Mouse (Mus musculus) hindbrain, postnatal 0 days (tissue): Measurements from ENCODE around the gene Hoxb8. TPM values are rescaled to one million over a fixed set of nuclear protein-coding genes. Genes with fewer than 3 reads are reported as not detected.

Experiments used
- ATAC-seq: fragments of 200-750 bp; cut with Nextera tagmentation; 2 replicates; pipeline ENCODE4 v1.8.0; 2017; ENCODE audit warnings: mild to moderate bottlenecking, moderate TSS enrichment, moderate library complexity
- DNase-seq: peaks from one replicate; pipeline ENCODE4 v3.0.0-alpha.2; 2015; ENCODE audit warnings: low spot score
- H3K27ac ChIP-seq: fragments of 300-500 bp; sonication (generic); 2 replicates; pipeline ENCODE4 v1.5.1; 2014; ENCODE audit warnings: mild to moderate bottlenecking
- H3K27me3 ChIP-seq: fragments of 300-500 bp; sonication (generic); 2 replicates; pipeline ENCODE4 v1.6.1; 2014; ENCODE audit warnings: low read length, mixed read lengths; ENCODE audit not compliant: insufficient read depth
- H3K36me3 ChIP-seq: fragments of 300-500 bp; sonication (generic); 2 replicates; pipeline ENCODE4 v1.6.1; 2014; ENCODE audit warnings: low read length, mixed read lengths; ENCODE audit not compliant: insufficient read depth
- H3K4me1 ChIP-seq: fragments of 300-500 bp; sonication (generic); 2 replicates; pipeline ENCODE4 v1.6.1; 2014; ENCODE audit warnings: antibody characterized with exemption, low read length, mixed read lengths; ENCODE audit not compliant: insufficient read depth
- H3K4me2 ChIP-seq: fragments of 300-500 bp; sonication (generic); 2 replicates; pipeline ENCODE4 v1.6.1; 2014; ENCODE audit warnings: low read depth, mild to moderate bottlenecking, low read length, moderate library complexity, mixed read lengths
- H3K4me3 ChIP-seq: fragments of 300-500 bp; sonication (generic); 2 replicates; pipeline ENCODE4 v1.5.1; 2014; ENCODE audit warnings: low read length
- H3K9ac ChIP-seq: fragments of 300-500 bp; sonication (generic); replicated peaks from 2 replicates; pipeline ENCODE4 v1.6.1; 2014; ENCODE audit warnings: mild to moderate bottlenecking, low read length, moderate library complexity, mixed read lengths
- H3K9me3 ChIP-seq: fragments of 300-500 bp; sonication (generic); 2 replicates; pipeline ENCODE4 v1.6.1; 2016; ENCODE audit warnings: low read length, mixed read lengths
- CTCF ChIP-seq: IDR thresholded peaks from 2 replicates; pipeline ENCODE4 v1.5.1; 2016; ENCODE audit warnings: antibody characterized with exemption, control low read depth, low read depth
- WGBS: fragments of 180-500 bp; shearing (Covaris S2); extraction: QIAGEN DNeasy Blood & Tissue Kit; methylation state at CpG from one replicate; pipeline ENCODE4 v1.1.7; 2014; 5-methylcytosine and 5-hydroxymethylcytosine counted together
- polyA plus RNA-seq: library from polyadenylated mRNA; unstranded; fragments of >200 nt; fragmentation: Nextera tagmentation; extraction: Ambion mirVana; gene quantifications from 2 replicates; pipeline ENCODE4 v1.2.1, GENCODE M21; 2015
- total RNA-seq: library from RNA; depleted of rRNA; stranded (reverse); fragments of >200 nt; gene quantifications from 2 replicates; pipeline ENCODE4 v1.2.3, GENCODE M21; 2014

Hoxb8 gene
- total and polyA plus RNA-seq, 2 experiments from 2014 or later: 4.6 to 28.0 TPM

DNA sequence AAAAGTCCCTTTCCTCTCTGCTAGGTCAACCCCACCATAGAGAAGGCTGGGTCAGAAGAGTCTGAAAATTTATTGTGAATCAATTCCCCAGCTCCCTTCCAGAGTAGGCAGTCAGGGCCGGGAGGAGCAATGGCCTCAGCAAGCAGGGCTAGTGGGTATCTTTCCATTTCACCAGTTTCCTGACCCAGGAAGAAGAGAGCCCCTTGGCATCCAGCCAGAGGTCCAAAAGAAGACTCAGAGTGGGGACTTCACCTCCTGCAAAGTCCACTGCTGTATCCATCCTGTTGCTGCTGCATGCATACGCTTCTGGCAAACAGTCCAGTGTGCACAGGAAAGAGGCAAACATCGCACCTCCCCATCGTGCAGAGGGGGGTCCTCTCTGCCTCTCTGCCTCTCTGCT lies 5.8 kb upstream of the Hoxb8 start:
- no peaks in the 10 kb centered on the region for H3K4me1 ChIP-seq
- no peak overlapping the region for H3K4me2 ChIP-seq
- H3K9ac ChIP-seq: no peak overlapping the region
- H3K27ac ChIP-seq: no peak overlapping the region
- H3K36me3 ChIP-seq: no peaks in the 10 kb centered on the region
- WGBS: 5% methylated on average over 4 of the region's 4 CpGs
- TF ChIP-seq CTCF: no peak
- ATAC-seq (no peak), DNase-seq (no peak)
- peaks cover 84% of the 10 kb centered on the region for H3K27me3 ChIP-seq
- H3K9me3 ChIP-seq: no peaks in the 10 kb centered on the region
- H3K4me3 ChIP-seq: no peak overlapping the region

DNA sequence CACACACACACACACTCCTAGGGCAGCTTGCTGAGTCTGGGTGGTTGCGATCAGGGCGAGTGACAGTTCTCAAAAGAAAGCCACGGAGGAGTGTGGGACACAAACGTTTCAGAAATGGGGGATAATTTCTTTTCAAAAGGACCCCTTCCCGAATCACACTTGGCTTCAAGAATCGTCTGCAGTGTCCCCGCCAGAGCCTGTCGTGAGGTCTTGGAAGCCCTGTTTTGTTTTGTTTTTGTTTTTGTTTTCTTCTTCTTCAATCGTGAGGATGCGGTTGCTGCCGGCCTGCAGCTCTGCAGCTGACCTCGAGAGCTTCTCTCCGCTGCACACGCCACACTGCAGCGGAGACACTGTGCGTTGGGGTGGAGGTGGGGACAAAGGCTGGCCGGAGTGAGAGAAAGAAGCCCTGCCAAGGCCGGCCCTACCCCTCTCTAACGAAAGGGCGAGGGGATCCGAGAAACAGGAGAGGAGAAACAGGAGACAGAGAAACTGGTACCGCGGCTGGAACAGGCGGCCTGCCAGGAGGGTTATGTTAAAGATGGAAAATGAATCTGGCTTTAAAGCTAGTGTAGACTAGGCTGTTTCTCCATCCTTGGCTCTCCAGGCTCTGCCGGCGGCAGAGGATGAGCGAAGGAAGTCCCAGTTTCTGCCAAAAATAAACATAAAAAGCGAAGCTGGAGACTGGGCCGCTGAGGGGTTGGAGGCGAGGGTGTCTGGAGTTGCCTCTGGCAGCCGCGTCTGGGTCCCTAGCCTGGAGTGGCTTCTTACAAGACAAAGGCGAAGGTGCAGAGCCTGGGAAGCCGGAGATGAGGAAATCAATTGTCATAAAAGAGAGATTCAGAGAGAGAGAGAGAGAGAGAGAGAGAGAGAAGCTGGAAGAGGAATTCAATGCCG lies 4.3 kb upstream of the Hoxb8 start:
- DNase-seq (peak; percentile 1), ATAC-seq (no peak)
- TF ChIP-seq CTCF: no peak
- Histone ChIP-seq H3K9ac (no peak overlapping the region), H3K36me3 (no peaks in the 10 kb centered on the region), H3K4me2 (no peak overlapping the region), H3K9me3 (no peaks in the 10 kb centered on the region), H3K27me3 (peaks cover 81% of the 10 kb centered on the region), H3K27ac (no peak overlapping the region), H3K4me3 (no peak overlapping the region), H3K4me1 (no peaks in the 10 kb centered on the region)
- WGBS: 3% methylated on average over 35 of the region's 35 CpGs

DNA sequence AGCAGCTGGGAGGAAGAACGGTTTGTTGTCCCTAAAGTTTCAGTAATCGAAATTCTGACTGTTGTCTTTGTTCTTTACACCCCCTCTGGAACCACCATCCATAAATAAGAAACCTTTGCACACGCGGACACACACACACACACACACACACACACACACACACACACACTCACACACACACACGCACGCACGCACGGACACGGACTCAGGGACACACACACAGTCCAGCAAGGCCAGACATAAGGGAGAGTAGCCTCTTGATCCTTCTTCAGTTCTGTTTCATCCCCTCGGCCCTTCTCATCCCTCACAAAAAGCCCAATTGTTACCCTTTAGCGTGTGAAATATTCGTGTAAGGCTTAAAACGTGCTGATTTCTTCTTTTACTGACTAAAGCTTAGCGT lies 3.4 kb upstream of the Hoxb8 start:
- H3K4me1 ChIP-seq: no peaks in the 10 kb centered on the region
- no peak for ATAC-seq
- WGBS: 21% methylated on average over 14 of the region's 14 CpGs
- no peaks in the 10 kb centered on the region for H3K36me3 ChIP-seq
- no peak overlapping the region for H3K4me3 ChIP-seq
- H3K9me3 ChIP-seq: no peaks in the 10 kb centered on the region
- TF ChIP-seq CTCF: no peak
- H3K27me3 ChIP-seq: peaks cover 81% of the 10 kb centered on the region
- no peak for DNase-seq
- no peak overlapping the region for H3K9ac ChIP-seq
- H3K4me2 ChIP-seq: no peak overlapping the region
- H3K27ac ChIP-seq: no peak overlapping the region

DNA sequence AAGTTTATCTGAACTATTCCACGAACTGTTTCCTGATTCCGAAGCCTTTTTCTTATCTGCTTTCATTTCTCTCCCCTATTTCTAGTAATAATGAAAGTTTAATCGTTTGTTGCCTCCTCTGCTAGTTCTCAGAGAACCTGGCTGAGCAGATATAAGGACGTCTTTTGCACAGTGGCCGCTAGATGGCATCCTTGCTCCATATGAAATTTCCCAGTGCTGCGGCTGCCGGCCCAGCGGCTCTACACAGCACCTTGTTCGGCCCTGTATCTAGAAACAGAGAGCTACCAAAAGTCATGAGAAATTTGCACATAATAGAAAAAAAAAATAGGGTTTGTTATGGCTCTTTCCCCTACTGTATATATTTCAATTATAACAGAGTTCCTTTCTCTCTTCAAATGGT lies 2.9 kb upstream of the Hoxb8 start:
- no peak overlapping the region for H3K4me3 ChIP-seq
- no peak overlapping the region for H3K27ac ChIP-seq
- H3K27me3 ChIP-seq: peaks cover 81% of the 10 kb centered on the region
- H3K36me3 ChIP-seq: no peaks in the 10 kb centered on the region
- ATAC-seq (no peak), DNase-seq (peak; percentile 92)
- H3K9me3 ChIP-seq: no peaks in the 10 kb centered on the region
- under 1% methylated on average over 9 of the region's 9 CpGs for WGBS
- no peaks in the 10 kb centered on the region for H3K4me1 ChIP-seq
- no peak overlapping the region for H3K9ac ChIP-seq
- peak; percentile 85 for TF ChIP-seq CTCF
- no peak overlapping the region for H3K4me2 ChIP-seq

DNA sequence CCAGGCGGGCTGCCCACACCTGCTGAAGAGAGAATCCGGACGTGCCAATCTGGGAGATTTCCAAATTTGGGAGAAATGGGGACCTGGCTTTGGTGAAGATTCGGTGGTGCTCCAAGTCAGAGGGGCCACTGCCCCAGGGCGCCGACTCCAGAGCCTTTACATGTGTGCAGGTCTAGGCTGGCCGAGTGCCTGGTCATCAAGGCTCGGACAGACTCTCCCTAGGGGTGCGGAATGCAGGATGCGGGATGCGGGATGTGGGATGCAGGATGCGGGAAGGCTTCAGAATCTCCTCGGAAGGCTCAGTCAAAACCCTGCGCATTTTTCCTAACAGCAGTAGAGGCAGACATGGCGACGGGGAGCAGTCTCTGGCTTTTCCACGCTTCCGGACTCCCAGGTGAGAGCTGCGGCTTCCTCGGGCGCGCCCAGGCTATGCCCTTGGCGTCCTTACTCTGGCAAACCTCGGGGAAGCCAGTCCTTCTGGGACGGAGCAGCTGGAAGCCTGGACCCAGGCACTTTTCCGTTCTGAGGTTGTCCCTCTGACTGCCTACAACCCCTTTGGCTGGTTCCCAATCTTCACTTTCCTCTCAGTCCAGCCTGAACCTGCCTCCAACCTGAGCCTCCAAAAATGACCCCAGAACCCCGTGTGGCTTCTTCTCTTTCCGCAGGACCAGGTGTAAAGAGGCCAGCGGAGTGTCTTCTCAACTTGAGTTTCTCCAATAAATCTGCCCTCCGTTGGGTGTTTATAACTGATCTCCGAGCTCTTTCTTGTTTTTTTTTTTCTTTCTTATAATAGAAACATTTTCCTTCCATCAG lies 2.1 kb upstream of the Hoxb8 start:
- no peaks in the 10 kb centered on the region for H3K36me3 ChIP-seq
- no peak for ATAC-seq
- no peak overlapping the region for H3K4me3 ChIP-seq
- 3% methylated on average over 31 of the region's 31 CpGs for WGBS
- H3K4me2 ChIP-seq: peak overlapping the region; percentile 17; the same call in 1 of the 2 replicates
- no peak overlapping the region for H3K27ac ChIP-seq
- no peak for TF ChIP-seq CTCF
- H3K4me1 ChIP-seq: no peaks in the 10 kb centered on the region
- H3K27me3 ChIP-seq: peaks cover 81% of the 10 kb centered on the region
- no peak overlapping the region for H3K9ac ChIP-seq
- no peaks in the 10 kb centered on the region for H3K9me3 ChIP-seq
- DNase-seq: no peak

DNA sequence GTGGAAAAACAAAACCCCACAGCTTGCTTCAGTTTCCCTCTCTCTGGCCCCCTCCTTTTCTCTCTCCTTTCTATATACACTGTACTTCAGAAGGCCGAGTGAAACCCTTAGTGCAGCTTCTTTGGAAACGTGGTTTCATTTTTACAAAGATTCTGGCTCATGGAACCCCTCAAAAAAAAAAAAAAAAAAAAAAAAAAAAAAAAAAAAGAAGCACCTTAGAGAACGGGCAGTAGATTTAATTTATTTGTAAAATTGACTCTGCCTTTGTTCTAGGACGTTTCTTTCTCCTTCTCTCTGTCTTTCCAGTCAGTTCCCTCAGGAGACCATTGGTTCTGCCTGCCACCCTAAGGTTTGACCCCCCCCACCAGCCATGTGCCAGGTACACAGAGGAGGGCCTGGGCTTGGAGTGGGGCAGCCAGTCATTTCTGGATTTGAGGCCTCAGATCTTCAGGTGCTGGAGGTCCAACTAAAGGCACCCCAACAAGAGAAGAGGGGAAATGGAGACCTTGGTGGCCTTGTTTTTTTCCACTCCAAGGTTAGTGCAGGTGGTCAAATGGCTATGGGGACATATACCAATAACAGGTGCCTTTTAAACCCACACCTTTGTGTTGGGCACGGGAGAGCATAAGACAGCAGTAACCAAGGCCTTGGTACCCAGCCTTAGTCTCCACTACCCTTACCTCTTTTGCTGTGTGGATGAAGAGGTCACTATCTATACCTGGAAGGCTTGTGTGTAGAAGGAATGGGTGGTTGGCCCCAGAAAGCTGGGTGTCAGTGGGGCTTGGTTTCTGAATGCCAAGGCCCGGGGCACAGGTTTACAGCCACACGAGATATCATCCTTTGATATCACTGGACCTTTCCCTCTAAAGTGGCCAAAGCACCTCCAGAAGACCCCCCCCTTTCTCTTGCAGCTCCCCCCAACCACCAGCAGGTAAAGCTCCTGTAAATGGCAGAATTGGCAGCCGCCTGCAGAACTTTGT lies 1.0 kb upstream of the Hoxb8 start:
- no peak for DNase-seq
- ATAC-seq: no peak
- Histone ChIP-seq H3K27me3 (peaks cover 78% of the 10 kb centered on the region), H3K9ac (no peak overlapping the region), H3K9me3 (no peaks in the 10 kb centered on the region), H3K4me2 (no peak overlapping the region), H3K4me1 (no peaks in the 10 kb centered on the region), H3K36me3 (no peaks in the 10 kb centered on the region), H3K4me3 (no peak overlapping the region), H3K27ac (no peak overlapping the region)
- no peak for TF ChIP-seq CTCF
- WGBS: 8% methylated on average over 8 of the region's 8 CpGs
